Mouse (Mus musculus) mesoderm, embryonic 11.5 days (tissue): ENCODE results near the gene Gng8.
A peak's percentile ranks its signal among the peaks of the same experiment; 100 is the strongest.

ENCODE experiments used
- DNase-seq: peaks from one replicate; pipeline ENCODE4 v3.0.0-alpha.2; 2012; ENCODE audit warnings: low read depth, low spot score

Gng8 gene

GRCm38 (mm10) chr7:16907842-16908241 lies 16.3 kb downstream of the Gng8 start:
- DNase-seq: no peak

DNA sequence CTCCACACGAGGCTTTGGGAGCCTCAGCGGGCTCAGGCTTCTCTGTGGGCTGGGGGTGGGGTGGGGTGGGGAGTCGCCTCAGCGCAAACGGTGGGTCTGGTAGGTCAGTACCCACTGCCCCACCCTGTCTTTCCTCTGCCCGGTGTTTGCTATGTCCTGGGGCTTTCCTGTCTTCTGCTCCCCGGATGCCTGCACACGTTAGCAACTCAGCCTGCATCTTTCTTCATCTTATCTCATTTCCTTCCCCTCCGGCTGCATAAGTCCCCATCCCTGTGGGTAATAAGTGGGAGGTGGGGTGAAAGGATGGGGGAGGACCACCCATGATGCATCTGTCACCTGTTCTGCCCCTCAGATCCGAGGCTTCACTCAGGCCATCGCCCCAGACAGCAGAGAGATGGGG lies 16.8 kb downstream of the Gng8 start:
- no peak for DNase-seq

- no peak for DNase-seq
These were observed 17.3 kb downstream of the Gng8 start for GRCm38 (mm10) chr7:16908859-16909258.

DNA sequence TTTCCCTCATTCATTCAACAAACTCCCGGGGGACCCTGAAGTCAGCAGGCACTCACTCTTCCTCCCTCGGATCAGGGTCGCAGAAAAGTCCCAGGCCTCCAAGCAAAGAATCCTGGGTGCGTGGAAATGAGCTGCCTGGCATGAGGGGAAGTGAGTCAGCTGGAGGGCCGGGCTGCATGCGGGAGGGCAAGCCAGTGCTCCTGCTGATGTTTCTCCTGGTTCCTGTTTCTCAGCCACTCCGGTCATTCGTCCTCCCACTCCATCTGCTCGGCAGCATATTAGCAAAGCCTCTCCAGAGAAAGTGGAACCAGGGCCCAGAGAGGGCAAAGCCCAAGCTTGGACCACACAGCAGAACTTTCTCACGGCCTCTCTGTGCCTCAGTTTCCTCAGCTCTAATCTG lies 18.3 kb downstream of the Gng8 start:
- DNase-seq: no peak

- DNase-seq: no peak
These were observed 20.3 kb downstream of the Gng8 start for GRCm38 (mm10) chr7:16911904-16912303.

- no peak for DNase-seq
These were observed 20.8 kb downstream of the Gng8 start for GRCm38 (mm10) chr7:16912360-16912759.

DNA sequence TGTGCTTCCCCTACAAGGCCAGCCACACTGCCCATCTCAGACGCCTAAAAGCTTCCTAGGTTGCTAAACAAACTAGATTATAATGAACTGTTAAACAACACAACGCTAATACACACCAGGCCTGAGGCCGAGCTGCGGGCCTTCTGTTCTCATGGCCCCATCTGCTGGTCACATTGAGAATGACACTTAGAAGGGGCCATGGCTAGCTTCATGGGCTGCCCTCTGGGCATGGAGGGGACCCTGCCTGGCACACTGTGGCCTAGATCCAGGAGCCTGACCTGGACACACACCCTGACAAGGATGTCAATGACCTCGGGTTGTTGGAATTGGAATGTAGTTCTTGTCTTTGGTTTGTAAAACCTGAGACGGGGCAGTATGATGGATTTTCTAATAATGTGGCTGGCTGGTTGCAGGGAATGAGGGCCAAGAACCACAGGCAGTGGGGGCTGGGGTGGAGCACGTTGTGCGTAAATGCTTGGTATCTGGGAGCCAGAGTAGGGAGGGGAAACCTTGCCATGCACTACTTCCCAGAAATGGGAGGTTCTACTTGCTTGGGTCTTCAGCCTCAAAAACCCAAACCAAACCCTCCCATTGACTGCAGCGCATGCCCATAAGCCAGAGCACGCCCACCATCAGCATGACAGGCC lies 22.3 kb downstream of the Gng8 start:
- peak; percentile 83 for DNase-seq

DNA sequence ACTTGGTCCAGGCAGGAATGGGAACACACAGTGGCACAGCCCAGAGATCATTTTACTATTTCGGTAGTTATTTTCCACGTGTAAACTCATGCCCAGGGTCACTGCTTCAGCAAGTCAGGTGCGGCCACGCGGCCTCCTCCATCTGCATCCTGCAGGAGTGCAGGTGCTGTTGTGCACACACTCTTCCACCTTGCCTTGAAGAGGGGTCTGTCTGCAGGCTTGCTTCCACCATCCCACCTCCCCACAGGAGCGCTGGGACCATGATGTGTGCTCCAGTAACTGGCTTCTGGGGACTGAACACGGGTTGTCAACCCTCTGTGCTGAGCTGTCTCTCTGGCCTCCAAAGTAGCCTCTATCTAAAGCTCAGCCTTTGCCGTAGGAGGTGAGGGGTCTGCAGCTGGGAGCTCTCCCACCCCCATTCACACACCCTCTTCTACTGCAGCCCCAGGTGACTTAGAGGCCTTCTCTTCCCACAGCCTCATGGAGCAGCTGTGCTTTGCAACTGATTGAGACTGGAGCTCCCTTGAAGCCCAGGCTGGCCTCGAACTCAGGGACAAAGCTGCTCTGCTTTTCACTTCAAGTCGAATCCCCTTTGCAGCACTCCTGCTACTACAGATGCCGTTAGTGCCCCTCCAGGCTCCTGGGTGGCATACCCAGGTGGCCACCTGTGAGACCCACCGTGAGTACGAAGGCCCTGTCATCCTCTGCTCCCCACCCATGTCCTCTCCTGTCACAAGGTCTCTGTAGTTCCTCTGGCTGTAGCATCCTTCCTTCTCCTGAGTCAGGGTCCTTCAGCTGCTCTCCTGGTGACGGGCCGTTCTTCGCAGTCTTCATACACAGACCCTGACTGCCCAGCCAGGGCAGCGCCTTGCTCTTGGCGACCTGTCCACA lies 23.1 kb downstream of the Gng8 start:
- no peak for DNase-seq

DNA sequence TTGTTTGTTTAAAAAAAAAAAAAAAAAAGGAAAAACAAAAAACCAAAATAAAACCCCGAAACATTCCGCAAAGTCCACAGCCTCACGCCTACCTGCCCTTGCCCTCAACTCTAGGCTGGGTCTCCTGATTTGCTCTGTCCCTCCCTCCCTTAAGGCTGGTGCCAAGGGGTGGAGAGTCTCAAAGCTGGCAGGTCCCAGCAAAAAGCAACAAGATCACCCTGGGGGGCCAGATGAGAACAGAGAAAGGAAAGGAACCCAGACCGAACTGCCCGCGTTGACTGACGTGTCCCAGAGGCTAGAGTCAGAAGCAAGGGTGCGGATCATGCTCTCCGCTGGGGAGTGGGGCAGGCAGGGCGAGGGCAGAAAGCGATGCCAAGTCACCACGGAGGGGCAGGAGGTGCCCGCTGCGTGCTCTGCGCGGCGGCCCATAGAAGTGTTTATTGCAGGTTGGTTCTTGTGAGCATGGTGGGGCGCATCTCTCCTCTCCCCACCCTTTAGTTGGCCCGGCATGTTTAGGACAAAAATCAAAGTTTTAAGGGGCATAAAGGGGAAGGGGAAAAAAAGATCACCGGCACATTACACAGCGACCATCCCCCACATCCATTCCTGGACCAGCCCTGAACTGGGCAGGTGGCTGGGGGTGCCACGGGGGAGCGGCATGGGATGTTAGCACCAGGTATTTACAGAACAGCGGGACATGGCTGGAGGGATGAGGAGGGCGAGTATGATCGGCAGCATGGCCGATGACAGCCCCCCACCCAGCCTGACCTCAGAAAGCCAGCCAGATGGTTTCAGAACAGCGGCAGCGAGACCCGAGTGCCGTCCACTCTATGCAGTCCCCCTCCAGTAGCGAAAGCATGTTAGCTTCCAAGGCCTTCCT lies 24.1 kb downstream of the Gng8 start:
- DNase-seq: no peak

GRCm38 (mm10) chr7:16916342-16917265 lies 25.0 kb downstream of the Gng8 start:
- DNase-seq: no peak

DNA sequence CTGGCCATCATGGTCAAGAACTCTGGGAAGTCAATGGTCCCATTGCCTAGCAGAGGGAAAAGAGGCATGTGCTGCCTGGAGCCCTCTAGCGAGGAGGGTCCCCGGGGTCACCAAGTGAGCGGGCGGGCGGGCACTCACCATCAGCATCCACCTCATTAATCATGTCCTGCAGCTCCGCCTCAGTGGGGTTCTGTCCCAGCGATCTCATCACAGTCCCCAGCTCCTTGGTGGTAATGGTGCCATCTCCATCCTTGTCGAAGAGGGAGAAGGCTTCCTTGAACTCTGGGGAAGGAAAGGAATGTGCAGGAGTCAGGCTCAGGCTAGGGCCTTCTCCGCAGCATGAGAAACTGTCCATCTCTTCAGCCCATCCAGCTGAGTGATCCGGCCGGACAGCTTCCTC lies 25.9 kb downstream of the Gng8 start:
- no peak for DNase-seq

GRCm38 (mm10) chr7:16918014-16918413 lies 26.4 kb downstream of the Gng8 start:
- no peak for DNase-seq

DNA sequence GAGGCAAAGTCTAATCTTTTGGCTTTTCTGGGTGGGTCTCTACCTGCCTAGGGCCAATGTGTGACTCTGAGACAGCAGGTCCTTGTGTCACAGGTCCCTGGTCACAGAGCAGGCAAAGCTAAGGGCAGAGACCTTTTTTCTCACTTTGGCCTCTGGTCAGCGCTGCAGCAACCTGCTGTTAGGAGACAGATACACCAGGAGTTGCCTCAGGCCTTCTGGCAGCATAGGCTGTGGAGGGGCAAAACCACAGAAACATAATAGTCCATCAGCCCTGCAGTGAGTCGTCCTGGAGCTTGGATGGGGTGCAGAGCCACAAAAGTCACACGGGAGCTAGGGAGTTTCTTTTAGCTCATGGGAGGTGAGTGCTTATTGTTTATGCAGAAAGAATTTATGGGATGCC lies 27.1 kb downstream of the Gng8 start:
- no peak for DNase-seq

DNA sequence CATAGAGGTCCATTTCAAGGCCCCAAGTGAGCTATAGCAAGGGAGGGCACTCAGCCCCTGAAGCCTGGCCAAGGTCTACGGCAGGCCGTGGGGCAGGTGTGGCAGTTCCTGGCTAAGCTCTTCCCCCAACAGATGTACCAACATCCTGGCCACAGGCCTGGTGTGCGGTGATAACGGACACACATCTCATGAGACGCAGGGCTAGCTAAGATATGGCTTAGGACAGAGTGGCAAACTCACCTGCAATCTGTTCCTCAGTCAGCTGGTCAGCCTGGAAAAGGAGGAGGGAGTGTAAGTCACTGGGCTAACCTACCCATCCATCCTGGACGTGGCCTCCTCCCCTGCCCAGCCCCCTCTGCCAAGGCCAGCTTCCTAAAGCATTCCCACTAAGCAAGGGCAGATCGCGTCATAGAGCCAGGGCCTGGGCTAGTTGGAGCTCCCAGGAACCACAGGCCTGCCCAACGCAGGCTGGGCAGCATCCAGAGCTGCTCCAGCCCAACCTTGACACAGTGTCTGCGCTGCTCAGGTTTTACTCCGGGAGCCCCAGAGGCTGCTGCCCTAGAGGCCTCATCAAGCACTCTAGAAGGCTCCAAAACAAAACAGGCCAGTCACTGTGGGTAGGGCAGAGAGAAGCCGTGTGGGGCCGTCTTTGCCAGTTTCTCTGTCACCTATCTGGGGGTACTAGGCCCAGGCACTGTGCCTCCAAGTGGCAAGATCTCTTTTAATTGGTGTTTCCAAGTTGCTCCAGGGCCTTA lies 28.0 kb downstream of the Gng8 start:
- no peak for DNase-seq

GRCm38 (mm10) chr7:16920150-16920579 lies 28.6 kb downstream of the Gng8 start:
- DNase-seq: no peak

GRCm38 (mm10) chr7:16920818-16921791 lies 29.5 kb downstream of the Gng8 start:
- DNase-seq: no peak

DNA sequence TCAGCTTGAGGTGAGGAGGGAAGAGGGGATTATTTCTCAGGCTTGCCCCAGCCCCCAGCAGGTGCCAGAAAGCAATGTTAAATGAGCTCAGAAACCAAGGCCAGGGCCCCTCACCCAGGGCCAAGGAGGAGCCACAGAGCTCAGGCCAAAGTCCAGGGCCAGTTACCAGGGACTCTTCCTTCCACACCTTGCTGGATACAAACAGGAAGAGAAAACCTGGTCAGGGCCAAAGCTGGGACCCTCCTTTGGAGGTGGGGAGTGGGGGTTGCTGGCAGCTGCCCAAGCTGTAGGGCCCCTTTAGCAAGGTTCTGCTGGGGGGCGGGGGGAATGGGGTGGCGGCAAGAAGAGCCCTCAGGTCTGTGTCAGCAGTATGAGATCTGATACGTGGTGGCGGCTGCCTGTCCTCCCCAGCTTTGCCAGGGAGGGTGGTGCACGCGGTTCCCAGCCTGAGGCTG lies 30.3 kb downstream of the Gng8 start:
- DNase-seq: no peak

DNA sequence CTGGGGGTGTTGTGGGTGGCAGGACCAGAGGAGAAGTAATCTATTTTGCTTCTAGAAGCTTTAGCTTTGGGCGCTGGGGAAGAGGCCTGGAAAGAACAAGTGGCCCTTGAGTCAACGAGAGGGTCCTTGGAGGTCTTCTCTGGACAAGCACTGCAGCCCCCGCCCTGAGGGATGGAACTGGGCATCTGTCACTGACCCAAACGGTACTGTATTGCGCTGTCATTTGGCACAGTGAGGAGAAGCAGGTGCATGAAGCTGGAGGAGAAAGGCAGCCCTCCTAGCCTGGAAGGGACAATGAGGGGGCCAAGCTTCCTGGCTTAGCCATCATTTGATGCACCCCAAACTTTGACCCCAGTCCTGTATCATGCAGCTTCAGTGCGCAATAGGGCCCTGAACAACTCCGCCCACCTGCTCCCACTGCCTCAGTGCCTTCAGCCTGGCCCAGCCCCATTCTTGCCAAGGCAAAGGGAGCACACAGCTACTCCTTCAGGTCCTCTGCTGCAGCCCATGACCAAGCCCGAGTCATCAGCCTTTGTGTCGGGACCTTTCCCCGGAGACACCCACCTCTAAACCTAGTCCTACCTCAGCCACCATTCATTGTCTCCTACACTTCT lies 30.9 kb downstream of the Gng8 start:
- no peak for DNase-seq
